ENCODE assay signal across 9 mouse cellular contexts in genomic region chr11:99047643-99048042, GRCm38 (mm10). TPM values are rescaled to one million over a fixed set of nuclear protein-coding genes. Genes with fewer than 3 reads are reported as not detected.
DNase-seq lines count a peak whose midpoint lies in the region; ATAC-seq lines count a peak whose summit lies in the region.
"Had no signal": no experiment of that assay in that cellular context is flagged by ENCODE, and none has a peak within 500 bp of the region (broad histone marks: within the 10 kb centered on the region; RNA-seq: fewer than 3 reads in every experiment).

No protein-coding gene starts in this region.

- no peak for DNase-seq in midbrain, embryonic 10.5 days (ENCODE audit: low spot score)
- no peak for DNase-seq in midbrain, embryonic 11.5 days (ENCODE audit: low spot score, missing footprints)
- DNase-seq in gastrocnemius, postnatal 25 days, result peak; percentile 65
- DNase-seq in layer of hippocampus, adult 11-12 months (ENCODE audit: low spot score), result no peak
- DNase-seq in left cerebral cortex, adult 8-10 months (ENCODE audit: low spot score in 2 of 2), result no peak
- DNase-seq: liver, embryonic 13.5 days; spleen, adult 18-20 months had no signal

- peaks cover 84% of the 10 kb centered on the region for H3K36me3 ChIP-seq in midbrain, embryonic 10.5 days
- peaks cover 8% of the 10 kb centered on the region for H3K36me3 ChIP-seq in midbrain, embryonic 11.5 days (ENCODE audit: control insufficient read depth, insufficient read depth, low read length)
- H3K36me3 ChIP-seq in hindbrain, embryonic 15.5 days, result no peaks in the 10 kb centered on the region
- H3K36me3 ChIP-seq in stomach, embryonic 16.5 days (ENCODE audit: control insufficient read depth, insufficient read depth, low read length), result peaks cover 18% of the 10 kb centered on the region; the same call in 1 of the 2 replicates

- H3K27ac ChIP-seq in midbrain, embryonic 10.5 days (replicated peaks), result peak overlapping the region; percentile 61
- H3K27ac ChIP-seq in midbrain, embryonic 11.5 days (ENCODE audit: low read depth, low read length), result no peak overlapping the region
- 0 out of 2 replicates have a peak overlapping the region, but pooled peaks have one; percentile 21 for H3K27ac ChIP-seq in hindbrain, embryonic 15.5 days (replicated peaks)
- H3K27ac ChIP-seq in stomach, embryonic 16.5 days (ENCODE audit: low read length), result peak overlapping the region; percentile 79
- H3K27ac ChIP-seq: liver, embryonic 13.5 days had no signal

- no peak overlapping the region for H3K9ac ChIP-seq in midbrain, embryonic 11.5 days (ENCODE audit: low read length)
- H3K9ac ChIP-seq in hindbrain, embryonic 15.5 days, result no peak overlapping the region
- H3K9ac ChIP-seq in stomach, embryonic 16.5 days (ENCODE audit: low read length), result peak overlapping the region; percentile 48
- H3K9ac ChIP-seq: liver, embryonic 13.5 days had no signal

- no peak overlapping the region for H3K4me2 ChIP-seq in midbrain, embryonic 11.5 days
- H3K4me2 ChIP-seq in hindbrain, embryonic 15.5 days, result no peak overlapping the region
- H3K4me2 ChIP-seq in stomach, embryonic 16.5 days (ENCODE audit: low read depth, low read length), result peak overlapping the region; percentile 3; the same call in 1 of the 2 replicates
- H3K4me2 ChIP-seq: liver, embryonic 13.5 days had no signal

- H3K4me1 ChIP-seq in midbrain, embryonic 10.5 days, result peaks cover 46% of the 10 kb centered on the region
- peaks cover 3% of the 10 kb centered on the region for H3K4me1 ChIP-seq in midbrain, embryonic 11.5 days (ENCODE audit: control insufficient read depth, insufficient read depth, low read length)
- peaks cover 15% of the 10 kb centered on the region for H3K4me1 ChIP-seq in hindbrain, embryonic 15.5 days (replicated peaks)
- peaks cover 43% of the 10 kb centered on the region for H3K4me1 ChIP-seq in stomach, embryonic 16.5 days (ENCODE audit: control insufficient read depth, insufficient read depth, low read length)

- no peaks in the 10 kb centered on the region for H3K27me3 ChIP-seq in midbrain, embryonic 10.5 days (ENCODE audit: low read depth, poor library complexity, severe bottlenecking)
- no peaks in the 10 kb centered on the region for H3K27me3 ChIP-seq in midbrain, embryonic 11.5 days (ENCODE audit: control insufficient read depth, insufficient read depth, low read length)
- no peaks in the 10 kb centered on the region for H3K27me3 ChIP-seq in hindbrain, embryonic 15.5 days
- H3K27me3 ChIP-seq in stomach, embryonic 16.5 days (ENCODE audit: control insufficient read depth, insufficient read depth, low read length), result no peaks in the 10 kb centered on the region

- no peak for ATAC-seq in midbrain, embryonic 11.5 days (ENCODE audit: low FRiP score)
- no peak; the same call in 1 of the 2 replicates for ATAC-seq in hindbrain, embryonic 15.5 days (ENCODE audit: low FRiP score, low read depth)
- peak; percentile 49; the same call in 1 of the 2 replicates for ATAC-seq in stomach, embryonic 16.5 days (ENCODE audit: insufficient read depth, low FRiP score)

- 81% methylated on average over 2 of the region's 2 CpGs for WGBS in midbrain, embryonic 10.5 days
- 78% methylated on average over 1 of the region's 2 CpGs for WGBS in midbrain, embryonic 11.5 days
- 71% methylated on average over 2 of the region's 2 CpGs for WGBS in hindbrain, embryonic 15.5 days
- 38% methylated on average over 2 of the region's 2 CpGs for WGBS in stomach, embryonic 16.5 days

- no peak overlapping the region for H3K4me3 ChIP-seq in midbrain, embryonic 10.5 days
- H3K4me3 ChIP-seq in midbrain, embryonic 11.5 days (ENCODE audit: low read depth, low read length), result no peak overlapping the region
- no peak overlapping the region for H3K4me3 ChIP-seq in hindbrain, embryonic 15.5 days
- no peak overlapping the region for H3K4me3 ChIP-seq in stomach, embryonic 16.5 days (replicated peaks; ENCODE audit: low read length)
- H3K4me3 ChIP-seq: liver, embryonic 13.5 days had no signal

- no peaks in the 10 kb centered on the region for H3K9me3 ChIP-seq in midbrain, embryonic 10.5 days (replicated peaks)
- no peaks in the 10 kb centered on the region for H3K9me3 ChIP-seq in midbrain, embryonic 11.5 days (ENCODE audit: control insufficient read depth, low read length)
- no peaks in the 10 kb centered on the region for H3K9me3 ChIP-seq in hindbrain, embryonic 15.5 days
- H3K9me3 ChIP-seq in stomach, embryonic 16.5 days (replicated peaks; ENCODE audit: control insufficient read depth, low read length), result no peaks in the 10 kb centered on the region
- H3K9me3 ChIP-seq: liver, embryonic 13.5 days had no signal

RNA-seq across cellular contexts. Expression of gene Igfbp4, which starts 6.6 kb away (rescaled TPM):
- 290 and 322 TPM in 2 replicates for polyA plus RNA-seq in midbrain, embryonic 10.5 days (2016; fragmentation: Nextera tagmentation; extraction: Ambion mirVana)
- 207 and 209 TPM in 2 replicates for polyA plus RNA-seq in midbrain, embryonic 11.5 days (2014; fragmentation: Nextera tagmentation; extraction: Ambion mirVana)
- total RNA-seq in gastrocnemius, postnatal 25 days (2021), result 10 to 100 TPM; 38.6 to 49.1 TPM
- polyA plus RNA-seq in hindbrain, embryonic 15.5 days (2015; fragmentation: Nextera tagmentation; extraction: Ambion mirVana), result 145 and 146 TPM in 2 replicates
- 411 and 440 TPM in 2 replicates for polyA plus RNA-seq in stomach, embryonic 16.5 days (2015; fragmentation: Nextera tagmentation; extraction: Ambion mirVana)
- 10 to 100 TPM; 66.1 to 77.1 (median 71.3) TPM for total RNA-seq in left cerebral cortex, adult 8-10 months (2022)

RNA-seq across cellular contexts. Expression of gene Top2a, which starts 23.7 kb away (rescaled TPM):
- 357 and 364 TPM in 2 replicates for polyA plus RNA-seq in midbrain, embryonic 10.5 days (2016; fragmentation: Nextera tagmentation; extraction: Ambion mirVana)
- polyA plus RNA-seq in midbrain, embryonic 11.5 days (2014; fragmentation: Nextera tagmentation; extraction: Ambion mirVana), result 431 and 436 TPM in 2 replicates
- total RNA-seq in gastrocnemius, postnatal 25 days (2021), result 1 to 10 TPM; 2.3 to 3.8 TPM
- polyA plus RNA-seq in hindbrain, embryonic 15.5 days (2015; fragmentation: Nextera tagmentation; extraction: Ambion mirVana), result 43.7 and 56.9 TPM in 2 replicates
- 186 and 188 TPM in 2 replicates for polyA plus RNA-seq in stomach, embryonic 16.5 days (2015; fragmentation: Nextera tagmentation; extraction: Ambion mirVana)
- 1 to 10 TPM in 3 of 4 experiments, under 1 TPM in 1; 0.94 to 2.5 (median 1.4) TPM for total RNA-seq in left cerebral cortex, adult 8-10 months (2022)

RNA-seq across cellular contexts. Expression of gene Tns4, which starts 41.5 kb away (rescaled TPM):
- 0.55 and 0.84 TPM in 2 replicates for polyA plus RNA-seq in midbrain, embryonic 10.5 days (2016; fragmentation: Nextera tagmentation; extraction: Ambion mirVana)
- polyA plus RNA-seq in midbrain, embryonic 11.5 days (2014; fragmentation: Nextera tagmentation; extraction: Ambion mirVana), result 0.23 and 0.67 TPM in 2 replicates
- under 1 TPM in 1 of 2 experiments, not detected in 1; 0.05 TPM for total RNA-seq in gastrocnemius, postnatal 25 days (2021)
- 0.08 and 0.17 TPM in 2 replicates for polyA plus RNA-seq in hindbrain, embryonic 15.5 days (2015; fragmentation: Nextera tagmentation; extraction: Ambion mirVana)
- 1.8 and 2.4 TPM in 2 replicates for polyA plus RNA-seq in stomach, embryonic 16.5 days (2015; fragmentation: Nextera tagmentation; extraction: Ambion mirVana)
- under 1 TPM; 0.22 to 0.72 (median 0.44) TPM for total RNA-seq in left cerebral cortex, adult 8-10 months (2022)
